Mouse (Mus musculus) lung, postnatal 0 days (tissue): Measurements from ENCODE around the gene Hsf4. TPM values are rescaled to one million over a fixed set of nuclear protein-coding genes. Genes with fewer than 3 reads are reported as not detected.
"Not testable (repeated sequence)": the region's sequence is repeated elsewhere in the genome, so short reads cannot be mapped to it uniquely, and the experiment has no call there.

Experiments
- ATAC-seq: fragments of 200-750 bp; cut with Nextera tagmentation; 2 replicates; pipeline ENCODE4 v1.8.0; 2017; ENCODE audit warnings: moderate library complexity
- DNase-seq: peaks from one replicate; pipeline ENCODE4 v3.0.0-alpha.2; 2016; ENCODE audit warnings: low spot score
- H3K27ac ChIP-seq: fragments of 300-500 bp; sonication (generic); 2 replicates; pipeline ENCODE4 v1.5.1; 2014; ENCODE audit warnings: antibody characterized with exemption, mild to moderate bottlenecking, low read length, mixed read lengths
- H3K27me3 ChIP-seq: fragments of 300-500 bp; sonication (generic); replicated peaks from 2 replicates; pipeline ENCODE4 v1.6.1; 2014; ENCODE audit warnings: low read length, mixed read lengths; ENCODE audit not compliant: insufficient read depth
- H3K36me3 ChIP-seq: fragments of 300-500 bp; sonication (generic); 2 replicates; pipeline ENCODE4 v1.6.1; 2014; ENCODE audit warnings: low read length, mixed read lengths; ENCODE audit not compliant: insufficient read depth
- H3K4me1 ChIP-seq: fragments of 300-500 bp; sonication (generic); 2 replicates; pipeline ENCODE4 v1.6.1; 2014; ENCODE audit warnings: antibody characterized with exemption, low read depth, low read length, mixed read lengths; ENCODE audit not compliant: insufficient read depth
- H3K4me2 ChIP-seq: fragments of 300-500 bp; sonication (generic); replicated peaks from 2 replicates; pipeline ENCODE4 v1.6.1; 2014; ENCODE audit warnings: low read depth, mild to moderate bottlenecking, low read length, moderate library complexity, mixed read lengths
- H3K4me3 ChIP-seq: fragments of 300-500 bp; sonication (generic); 2 replicates; pipeline ENCODE4 v1.5.1; 2014; ENCODE audit warnings: low read depth, low read length
- H3K9ac ChIP-seq: fragments of 300-500 bp; sonication (generic); replicated peaks from 2 replicates; pipeline ENCODE4 v1.6.1; 2014; ENCODE audit warnings: low read depth, mild to moderate bottlenecking
- H3K9me3 ChIP-seq: fragments of 300-500 bp; sonication (generic); 2 replicates; pipeline ENCODE4 v1.6.1; 2016; ENCODE audit warnings: low read length, mixed read lengths
- CTCF ChIP-seq: IDR thresholded peaks from 2 replicates; pipeline ENCODE4 v1.5.1; 2016; ENCODE audit warnings: antibody characterized with exemption, mild to moderate bottlenecking
- EP300 ChIP-seq: IDR thresholded peaks from 2 replicates; pipeline ENCODE4 v1.6.1; 2016; ENCODE audit warnings: antibody characterized with exemption, mild to moderate bottlenecking, control low read depth
- WGBS: fragments of 180-500 bp; shearing (Covaris S2); extraction: QIAGEN DNeasy Blood & Tissue Kit; methylation state at CpG from one replicate; pipeline ENCODE4 v1.1.7; 2014; 5-methylcytosine and 5-hydroxymethylcytosine counted together
- polyA plus RNA-seq: library from polyadenylated mRNA; unstranded; fragments of >200 nt; fragmentation: Nextera tagmentation; extraction: Ambion mirVana; gene quantifications from 2 replicates; pipeline ENCODE4 v1.2.1, GENCODE M21; 2015

The Hsf4 gene
- polyA plus RNA-seq, result 1.7 and 2.0 TPM in 2 replicates

- ATAC-seq (peak; percentile 76), DNase-seq (peak; percentile 72)
- peak within 1 kb of the TSS; percentile 43 for H3K4me3 ChIP-seq
- H3K36me3 ChIP-seq, result no peaks in the 10 kb centered on the region
- H3K9me3 ChIP-seq, result no peaks in the 10 kb centered on the region
- peaks cover 47% of the 10 kb centered on the region for H3K27me3 ChIP-seq
- peak within 1 kb of the TSS; percentile 79 for H3K27ac ChIP-seq
- H3K4me2 ChIP-seq, result peak within 1 kb of the TSS; percentile 86
- peaks cover 25% of the 10 kb centered on the region for H3K4me1 ChIP-seq
- peak within 1 kb of the TSS; percentile 19 for H3K9ac ChIP-seq
- no peak for TF ChIP-seq CTCF
- no peak for TF ChIP-seq EP300
- WGBS, result under 1% methylated on average over 41 of the region's 42 CpGs
These were observed at the start of gene Hsf4 for GRCm38 (mm10) chr8:105269461-105269947. Gene Hsf4, plus strand, starts transcription at chr8:105269801.

- Histone ChIP-seq H3K27me3 (no peaks in the 10 kb centered on the region), H3K27ac (0 out of 2 replicates have a peak overlapping the region, but pooled peaks have one; percentile 99), H3K4me3 (no peak overlapping the region), H3K4me1 (no peaks in the 10 kb centered on the region), H3K9ac (no peak overlapping the region), H3K9me3 (no peaks in the 10 kb centered on the region), H3K4me2 (no peak overlapping the region), H3K36me3 (no peaks in the 10 kb centered on the region)
- no peak for DNase-seq
- TF ChIP-seq CTCF (no peak), EP300 (no peak)
- no peak for ATAC-seq
- 74% methylated on average over 7 of the region's 7 CpGs for WGBS
These were observed 45.8 kb upstream of the Hsf4 start for GRCm38 (mm10) chr8:105223850-105224249.

GRCm38 (mm10) chr8:105224413-105225271 is 45.0 kb upstream of the Hsf4 start, which contains the start of gene D230025D16Rik:
Gene D230025D16Rik, plus strand, starts transcription at chr8:105225145.
- 5% methylated on average over 34 of the region's 34 CpGs for WGBS
- ATAC-seq, result peak; percentile 89
- Histone ChIP-seq H3K9ac (peak within 1 kb of the TSS; percentile 94), H3K4me3 (peak within 1 kb of the TSS; percentile 85), H3K4me2 (peak within 1 kb of the TSS; percentile 73), H3K9me3 (no peaks in the 10 kb centered on the region), H3K4me1 (no peaks in the 10 kb centered on the region), H3K27me3 (no peaks in the 10 kb centered on the region), H3K36me3 (no peaks in the 10 kb centered on the region), H3K27ac (peak within 1 kb of the TSS; percentile 99)
- peak; percentile 17; the same call in 1 of the 2 replicates for TF ChIP-seq CTCF
- TF ChIP-seq EP300, result no peak
- peak; percentile 97 for DNase-seq

GRCm38 (mm10) chr8:105225272-105225593 is 44.4 kb upstream of the Hsf4 start:
- no peak for DNase-seq
- Histone ChIP-seq H3K9ac (peak overlapping the region; percentile 94), H3K27ac (peak overlapping the region; percentile 99), H3K4me2 (peak overlapping the region; percentile 73), H3K9me3 (no peaks in the 10 kb centered on the region), H3K4me3 (peak overlapping the region; percentile 85), H3K4me1 (no peaks in the 10 kb centered on the region), H3K36me3 (no peaks in the 10 kb centered on the region), H3K27me3 (no peaks in the 10 kb centered on the region)
- ATAC-seq, result no peak
- TF ChIP-seq CTCF, result no peak
- TF ChIP-seq EP300, result no peak
- WGBS, result 0% methylated on average over 20 of the region's 27 CpGs

DNA sequence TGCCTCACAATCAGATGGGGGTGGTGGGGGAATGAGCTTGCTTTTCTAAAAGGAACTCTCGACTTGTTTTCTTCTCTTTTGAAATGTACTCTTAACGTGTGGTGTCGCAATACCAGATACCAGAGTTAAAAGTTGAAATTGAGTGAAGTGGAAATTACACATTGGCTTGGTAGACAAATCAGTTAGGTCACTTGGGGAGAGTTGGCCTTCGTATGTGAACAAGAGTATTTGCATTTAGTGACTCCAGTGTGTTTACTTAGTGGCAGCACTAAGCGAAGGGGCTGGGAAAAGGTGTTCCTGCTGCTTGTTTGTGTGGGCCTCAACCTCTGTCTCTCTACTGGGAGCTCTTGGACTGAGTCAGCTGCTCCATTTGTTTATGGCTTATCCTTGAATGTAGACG is 43.7 kb upstream of the Hsf4 start:
- Histone ChIP-seq H3K4me3 (peak overlapping the region; percentile 85), H3K36me3 (no peaks in the 10 kb centered on the region), H3K9me3 (no peaks in the 10 kb centered on the region), H3K27ac (peak overlapping the region; percentile 99), H3K27me3 (no peaks in the 10 kb centered on the region), H3K4me1 (no peaks in the 10 kb centered on the region), H3K4me2 (peak overlapping the region; percentile 73), H3K9ac (peak overlapping the region; percentile 94; the same call in 1 of the 2 replicates)
- 6% methylated on average over 6 of the region's 6 CpGs for WGBS
- DNase-seq (peak; percentile 97), ATAC-seq (peak; percentile 79)
- TF ChIP-seq EP300 (peak; percentile 94), CTCF (no peak)

- Histone ChIP-seq H3K4me2 (no peak overlapping the region; the same call in 1 of the 2 replicates), H3K9ac (no peak overlapping the region), H3K4me1 (peaks cover 3% of the 10 kb centered on the region; the same call in 1 of the 2 replicates), H3K27ac (no peak overlapping the region), H3K9me3 (no peaks in the 10 kb centered on the region), H3K27me3 (no peaks in the 10 kb centered on the region), H3K4me3 (no peak overlapping the region), H3K36me3 (peaks cover 16% of the 10 kb centered on the region; the same call in 1 of the 2 replicates)
- TF ChIP-seq EP300 (no peak), CTCF (no peak)
- DNase-seq (no peak), ATAC-seq (no peak)
- WGBS, result 56% methylated on average over 12 of the region's 12 CpGs
These were observed 37.9 kb upstream of the Hsf4 start for GRCm38 (mm10) chr8:105231503-105232320.

GRCm38 (mm10) chr8:105232321-105232693 is 37.3 kb upstream of the Hsf4 start:
- H3K4me1 ChIP-seq, H3K27ac ChIP-seq, DNase-seq, ATAC-seq, H3K4me3 ChIP-seq, H3K9me3 ChIP-seq, H3K27me3 ChIP-seq, H3K4me2 ChIP-seq, H3K9ac ChIP-seq: not testable (repeated sequence)
- peaks cover 16% of the 10 kb centered on the region; the same call in 1 of the 2 replicates for H3K36me3 ChIP-seq
- 89% methylated on average over 4 of the region's 4 CpGs for WGBS
